Mouse (Mus musculus): Measurements from ENCODE around the gene Cd96.
"Not testable (repeated sequence)": the region's sequence is repeated elsewhere in the genome, so short reads cannot be mapped to it uniquely, and the experiment has no call there.

Gene Cd96

DNA sequence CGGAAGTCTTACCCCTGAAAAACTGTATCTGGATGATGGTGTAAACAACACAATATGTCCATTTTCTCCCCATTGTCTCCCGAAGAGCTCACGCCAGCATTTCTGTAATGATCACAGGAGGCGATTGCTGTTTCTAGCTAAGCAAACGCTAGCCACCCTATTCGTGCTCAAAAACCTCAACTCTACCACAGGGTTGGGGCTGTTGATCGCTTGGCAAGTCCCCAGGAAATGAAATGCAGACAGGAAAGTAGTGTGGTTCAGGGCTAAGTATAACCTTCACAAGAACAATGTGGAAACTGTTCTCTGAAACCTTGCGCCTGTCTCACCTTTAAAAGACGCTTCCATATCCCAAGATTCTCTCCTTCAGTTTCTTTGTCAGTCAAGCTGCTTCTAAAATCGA, at the start of gene Cd96:
Gene Cd96 (minus strand): TSS at position 232 of the 400 bp plus-strand sequence.
- DNase-seq: no peak

DNA sequence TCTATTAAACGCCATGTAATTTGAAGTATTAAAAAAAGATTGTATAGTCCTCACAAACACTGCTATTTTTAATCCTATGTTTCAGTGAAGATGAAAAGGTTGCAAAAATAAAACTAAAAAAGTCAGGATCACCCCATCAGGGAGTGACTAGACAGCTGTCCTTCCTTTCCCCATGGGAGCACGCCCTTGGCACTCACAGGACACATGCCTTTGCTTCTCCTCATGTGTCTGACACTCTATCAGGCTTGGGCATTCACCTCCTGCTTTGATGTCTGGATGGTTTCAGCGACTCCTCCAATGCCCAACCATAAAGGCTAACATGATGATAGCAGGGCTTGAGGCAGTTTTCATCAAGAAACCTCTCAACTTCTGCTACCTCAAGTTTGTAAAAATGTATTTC, 46.9 kb upstream of the Cd96 start:
- no peak for DNase-seq

DNA sequence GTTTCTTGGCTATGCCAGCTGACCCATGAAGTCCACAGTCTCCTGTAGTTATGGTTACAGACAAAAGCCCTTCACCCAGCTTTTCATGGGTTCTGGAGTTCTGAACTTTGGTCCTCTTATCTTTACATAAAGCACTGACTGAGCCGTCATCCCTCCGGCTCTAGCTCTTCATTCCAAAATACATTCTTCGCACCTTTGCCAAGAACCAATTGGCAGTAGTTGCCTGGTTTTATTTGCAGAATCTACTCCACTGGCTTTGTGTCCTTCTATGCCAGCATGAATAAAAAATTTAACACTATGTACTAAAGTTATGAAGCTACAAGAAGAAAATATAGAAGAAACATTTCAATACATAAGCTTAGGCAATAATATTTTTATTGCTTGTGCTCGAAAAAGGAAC, 45.3 kb upstream of the Cd96 start:
- DNase-seq: no peak

DNA sequence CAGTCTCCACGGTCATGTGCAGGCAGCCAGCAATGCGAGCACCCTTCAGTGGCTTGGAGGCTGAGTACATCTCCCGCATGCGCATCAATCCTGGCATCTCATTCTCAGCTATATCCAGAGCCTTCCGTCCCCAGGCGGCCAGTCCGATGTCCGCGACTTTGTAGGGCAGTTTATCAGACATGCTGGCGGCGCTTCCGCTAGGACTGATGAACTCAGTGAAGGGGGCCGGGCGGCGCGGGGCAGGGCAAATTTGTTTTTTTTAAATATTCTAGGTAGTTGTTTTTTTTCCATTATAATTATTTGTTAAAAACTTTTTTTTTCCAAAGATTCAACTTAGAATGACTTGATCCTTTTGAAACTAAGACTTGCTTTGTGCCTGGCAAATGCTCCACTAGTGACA, 34.8 kb upstream of the Cd96 start, which contains the start of gene Gm4737:
Gene Gm4737 (minus strand): TSS at position 246 of the 400 bp plus-strand sequence.
- DNase-seq: not testable (repeated sequence)

DNA sequence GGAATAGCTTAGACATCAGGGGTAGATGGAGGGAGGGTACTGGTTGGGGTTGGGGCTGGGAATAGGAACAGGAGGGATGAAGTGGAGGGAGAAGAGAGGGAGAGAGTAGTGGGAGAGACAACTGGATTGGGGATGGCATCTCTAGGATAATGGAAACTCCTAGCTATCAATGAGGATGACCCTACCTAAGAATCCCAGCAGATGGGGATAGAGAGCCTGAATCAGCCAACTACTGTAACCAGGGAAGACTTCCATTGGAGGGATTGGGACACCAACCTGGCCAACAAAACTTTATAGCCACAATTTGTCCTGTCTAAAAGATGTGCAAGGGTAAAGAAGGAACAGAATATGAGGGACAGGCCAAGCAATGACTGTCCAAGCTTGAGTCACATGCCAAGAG, 31.1 kb upstream of the Cd96 start:
- DNase-seq: no peak

DNA sequence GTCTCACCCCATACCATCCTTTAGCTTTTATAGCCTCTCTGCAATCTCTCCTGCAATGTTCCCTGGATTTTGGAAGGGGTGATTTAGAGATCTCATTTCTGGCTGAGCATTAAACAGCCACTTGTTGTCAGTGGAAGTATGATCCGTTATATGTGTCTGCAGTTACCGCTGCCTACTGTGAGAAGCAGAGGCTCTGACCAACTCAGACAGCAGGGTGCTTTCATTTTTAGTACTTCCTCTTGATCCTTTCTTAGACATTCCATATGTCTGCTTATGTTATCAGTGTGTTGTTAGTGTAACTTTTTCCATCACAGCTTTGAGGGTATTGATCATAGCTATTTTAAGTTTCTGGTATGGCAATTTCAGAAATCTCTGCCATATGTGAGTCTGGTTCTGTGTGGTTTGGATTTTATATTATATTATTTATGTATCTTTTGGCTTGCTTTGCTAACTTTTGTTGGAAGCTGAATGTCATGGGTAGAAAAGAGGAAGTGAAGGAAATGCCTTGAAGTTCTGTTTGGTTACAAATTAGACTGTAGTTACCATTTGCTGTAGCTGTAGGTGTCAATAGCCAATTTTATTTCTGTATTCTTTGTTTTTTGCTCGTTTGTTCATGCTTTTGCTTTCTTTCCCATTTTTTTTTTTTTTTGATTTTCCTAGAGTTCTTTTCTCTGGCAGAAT, 28.8 kb upstream of the Cd96 start:
- DNase-seq: no peak

DNA sequence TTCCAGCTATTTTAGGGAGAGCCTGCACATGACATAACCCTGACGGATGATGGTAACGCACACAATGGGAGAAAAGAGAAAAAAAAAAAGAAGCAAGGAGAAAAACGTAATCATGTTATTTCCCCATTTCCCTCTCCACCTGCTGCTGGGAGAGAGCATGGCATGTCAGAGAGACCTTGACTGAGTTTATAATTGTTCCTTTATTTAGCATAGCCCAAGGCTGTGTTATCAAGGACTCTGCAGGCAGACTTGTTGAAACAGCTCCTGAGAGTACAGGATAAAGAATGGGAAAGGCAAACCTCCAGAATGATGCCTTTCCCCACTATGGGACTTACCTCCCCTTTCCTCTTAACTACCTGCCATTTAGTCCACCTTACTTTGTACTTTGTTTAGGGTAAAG, 26.9 kb upstream of the Cd96 start:
- DNase-seq: no peak

DNA sequence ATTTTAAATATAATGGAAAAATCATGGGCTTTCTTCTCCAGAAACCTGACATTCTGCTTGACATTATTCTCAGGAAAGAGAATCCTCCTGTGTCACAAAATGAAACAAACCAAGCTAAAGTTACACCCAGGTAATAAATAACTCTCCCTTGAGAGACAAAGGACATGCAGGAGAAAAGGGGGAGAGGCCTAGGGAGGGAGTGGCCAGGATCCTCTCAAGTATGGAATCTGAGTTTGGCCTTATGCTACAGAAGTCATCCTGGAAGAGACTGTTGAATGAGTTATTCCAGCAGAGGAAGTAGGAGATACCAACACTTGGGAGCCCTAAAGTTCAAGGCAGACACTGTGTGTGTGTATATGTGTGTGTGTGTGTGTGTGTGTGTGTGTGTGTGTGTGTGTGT, 2.2 kb upstream of the Cd96 start:
- DNase-seq: no peak

DNA sequence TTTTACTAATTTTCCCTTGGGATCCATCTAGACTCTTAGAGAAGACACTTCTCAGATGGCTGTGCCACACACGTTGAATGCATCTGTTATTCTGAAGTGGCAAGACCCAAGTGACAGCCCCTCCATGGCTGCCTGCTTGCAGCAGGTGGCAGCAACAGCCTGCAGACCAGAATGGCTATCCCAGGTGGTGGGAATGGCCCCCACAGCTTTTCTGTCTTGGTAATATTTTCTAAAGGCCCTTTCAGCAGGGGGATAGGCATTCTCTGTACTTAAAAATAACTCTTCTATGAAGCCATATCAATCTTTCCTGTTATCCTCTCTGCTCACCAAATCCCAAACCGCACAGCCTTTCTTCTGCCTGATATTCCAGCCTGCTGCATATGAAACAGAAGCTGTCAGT, 1.4 kb upstream of the Cd96 start:
- DNase-seq: peak; percentile 13

DNA sequence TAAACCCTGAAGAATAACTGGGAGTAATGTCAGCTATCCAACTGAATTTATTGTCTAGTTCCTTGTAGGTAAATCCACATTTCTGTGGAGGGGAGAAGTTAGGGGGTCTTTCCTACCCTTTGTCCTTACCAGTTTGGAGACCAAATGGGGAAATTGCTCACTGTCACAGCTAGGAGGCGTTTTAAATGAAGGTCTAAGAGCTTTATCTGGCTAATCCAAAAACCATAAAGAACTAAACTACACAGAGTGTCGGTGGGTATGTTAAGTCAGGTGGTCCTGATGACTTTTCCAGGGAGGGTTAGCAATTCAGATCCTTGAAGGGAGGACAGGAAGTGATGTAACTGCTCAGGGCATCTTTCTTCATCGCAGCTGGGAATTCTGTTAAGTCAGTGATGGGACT, 556 bp upstream of the Cd96 start:
- no peak for DNase-seq

DNA sequence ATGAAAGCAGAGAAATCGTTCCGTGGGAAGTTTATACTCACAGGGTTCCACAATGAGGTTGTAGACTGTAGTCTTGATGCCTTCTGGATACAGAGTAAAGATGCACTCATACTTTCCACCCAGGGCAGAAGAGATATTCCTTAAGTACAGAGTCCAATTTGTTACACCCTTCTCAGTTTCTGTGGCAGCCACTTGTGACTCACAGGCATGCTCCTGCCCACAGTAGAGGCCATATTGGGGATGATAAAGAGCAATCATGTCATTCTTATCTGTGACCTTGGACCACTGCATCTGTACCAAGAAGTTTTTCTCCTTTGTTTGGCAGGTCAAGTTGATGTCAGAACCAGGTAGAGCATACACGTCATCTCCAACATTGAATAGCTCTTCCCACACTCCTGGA, 2.4 kb downstream of the Cd96 start:
- DNase-seq: no peak

DNA sequence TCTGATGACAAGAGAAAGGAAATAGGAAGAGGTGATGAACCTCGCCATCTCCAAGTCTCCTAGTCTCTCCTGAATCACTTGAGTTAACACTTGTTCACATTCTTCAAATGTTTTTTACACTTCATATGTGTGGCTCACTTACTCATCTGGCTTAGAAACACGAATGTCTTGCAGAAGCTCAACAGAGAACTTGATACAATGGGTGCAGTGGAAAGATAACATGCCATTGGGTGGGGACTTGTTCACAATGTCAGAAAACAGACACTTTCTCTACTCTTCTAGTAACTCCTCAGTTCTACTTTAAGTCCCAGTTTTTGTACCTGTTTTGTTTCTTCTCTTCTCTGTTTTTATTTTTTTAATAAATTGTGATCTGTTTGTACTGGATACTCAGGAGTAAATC, 5.3 kb downstream of the Cd96 start:
- no peak for DNase-seq

DNA sequence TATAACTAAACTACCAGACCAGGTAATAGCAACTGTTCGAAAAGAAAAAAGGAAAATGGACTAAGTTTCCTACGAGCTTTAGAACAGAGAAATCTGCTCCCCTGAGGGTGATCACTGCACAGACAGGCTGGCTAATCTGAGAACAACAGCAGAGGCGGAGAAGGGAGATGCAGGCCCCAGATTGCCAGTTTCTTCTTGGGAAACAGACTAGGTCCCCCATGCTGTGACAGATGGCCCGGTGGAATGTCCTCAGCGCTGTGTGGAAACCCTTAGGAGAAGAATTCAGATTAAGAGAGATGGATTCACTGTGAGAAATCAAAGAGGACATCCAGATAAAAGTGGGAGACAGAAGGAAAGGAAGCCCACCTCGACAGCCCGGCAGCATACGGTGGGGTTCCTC, 10.5 kb downstream of the Cd96 start:
- DNase-seq: no peak

DNA sequence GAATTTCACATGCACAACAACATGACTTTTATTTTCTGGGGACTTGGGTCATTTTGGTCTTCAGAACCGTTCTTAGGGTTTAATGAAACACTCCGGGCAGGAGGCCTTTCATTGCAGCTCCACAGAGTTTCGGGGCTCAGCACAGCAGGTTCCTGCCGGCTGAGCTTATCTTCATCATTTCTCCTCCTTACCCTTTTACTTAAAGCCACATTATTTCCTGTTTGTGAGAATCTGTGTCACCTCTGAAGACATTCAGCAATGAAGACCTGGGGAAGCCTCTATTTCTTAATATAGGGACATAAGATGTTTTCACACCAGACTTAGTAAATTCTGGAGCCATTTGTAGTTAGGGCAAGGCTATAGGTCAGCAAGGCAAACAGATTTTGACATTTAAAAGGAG, 12.6 kb downstream of the Cd96 start:
- no peak for DNase-seq

DNA sequence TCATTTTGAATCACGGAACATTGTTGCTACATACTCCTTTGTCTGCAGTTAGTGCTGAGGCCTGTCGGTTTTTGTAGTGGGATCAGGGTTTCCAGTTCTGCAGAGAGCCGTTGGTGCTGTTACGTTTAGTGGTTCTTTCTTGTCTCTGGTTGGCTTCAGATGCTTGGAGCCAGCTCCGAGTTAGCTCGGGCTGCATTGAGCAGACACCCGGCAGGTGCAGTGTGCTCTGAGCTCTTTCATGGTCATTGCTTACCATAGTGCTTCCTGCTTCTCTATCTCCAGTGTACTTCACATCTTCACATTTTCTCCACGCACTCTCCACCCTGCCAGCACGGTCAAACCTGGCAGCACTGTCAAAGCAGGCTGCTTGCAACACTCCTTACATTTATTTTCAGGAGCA, 15.6 kb downstream of the Cd96 start:
- DNase-seq: no peak

DNA sequence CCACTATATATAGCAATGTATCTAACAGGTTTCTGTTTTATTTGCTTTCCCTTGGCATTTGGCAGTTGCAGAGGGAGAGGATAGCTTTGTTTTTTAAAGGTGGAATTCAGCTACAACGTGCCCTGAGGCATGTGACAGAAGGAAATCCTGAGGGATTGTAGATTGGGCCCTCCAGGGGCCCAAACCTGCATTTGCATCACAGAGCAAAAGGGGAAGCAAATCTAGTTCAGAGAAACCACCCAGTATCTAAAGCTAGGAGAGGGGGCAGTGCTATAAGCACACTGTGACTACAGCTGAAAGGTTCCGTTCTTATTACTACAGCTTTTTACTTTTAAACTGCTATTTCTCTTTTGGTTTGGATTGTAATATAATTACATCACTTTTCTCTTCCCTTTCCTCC, 18.3 kb downstream of the Cd96 start:
- no peak for DNase-seq

DNA sequence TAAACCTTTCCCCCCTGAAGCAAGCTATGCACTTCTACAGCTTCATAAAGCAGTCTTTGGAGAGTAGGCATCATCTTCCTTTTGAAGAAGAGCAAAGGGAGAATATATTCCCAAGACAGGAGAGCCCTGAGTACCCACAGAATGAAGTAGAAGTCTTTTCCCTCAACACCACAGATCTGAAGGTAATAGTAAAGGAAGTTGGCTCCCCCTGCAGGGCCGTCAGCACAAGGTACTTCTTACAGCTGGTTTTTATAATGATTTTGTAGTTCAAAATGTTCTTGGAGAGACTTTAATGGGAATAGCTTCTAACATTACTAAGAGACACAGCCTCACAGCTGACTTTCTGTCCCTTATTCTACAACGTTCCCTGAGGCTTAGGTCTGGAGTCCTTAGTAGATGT, 19.8 kb downstream of the Cd96 start:
- no peak for DNase-seq

DNA sequence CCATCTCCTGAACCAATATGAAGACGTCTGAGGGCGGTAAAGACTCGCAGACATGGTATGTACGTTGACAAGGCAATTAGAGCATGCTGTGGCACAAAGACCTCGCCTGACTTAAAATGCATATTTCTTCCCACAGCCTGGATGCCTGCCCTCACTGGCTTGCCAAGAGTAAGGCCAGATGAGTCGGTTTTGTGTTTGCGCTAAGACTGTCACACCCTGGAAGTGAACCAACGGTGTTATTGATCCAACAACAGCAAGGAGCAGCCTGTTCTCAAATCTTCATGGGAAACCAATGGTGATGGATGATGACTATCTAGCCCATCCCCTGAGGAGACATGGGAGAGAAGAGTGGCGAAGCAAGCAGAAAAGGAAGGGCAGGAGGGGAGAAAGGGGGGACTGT, 22.6 kb downstream of the Cd96 start:
- DNase-seq: no peak

DNA sequence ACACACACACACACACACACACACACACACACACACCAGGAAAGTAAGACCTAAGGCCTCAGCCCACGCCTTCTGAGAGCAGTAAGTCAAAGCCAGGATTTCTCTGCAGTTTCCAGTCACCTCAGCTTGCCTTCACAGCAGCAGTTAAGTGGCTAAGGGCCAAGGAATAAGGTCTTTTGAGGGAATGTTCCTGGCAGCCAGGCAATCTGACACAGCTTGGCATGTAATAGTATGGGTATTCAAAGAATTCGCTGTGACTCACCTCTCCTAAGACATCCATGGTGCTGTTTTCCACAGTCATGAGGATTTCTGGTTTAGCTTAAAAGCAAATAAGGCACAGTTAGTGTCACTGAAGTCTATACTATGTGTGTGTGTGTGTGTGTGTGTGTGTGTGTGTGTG, 25.6 kb downstream of the Cd96 start:
- no peak for DNase-seq

DNA sequence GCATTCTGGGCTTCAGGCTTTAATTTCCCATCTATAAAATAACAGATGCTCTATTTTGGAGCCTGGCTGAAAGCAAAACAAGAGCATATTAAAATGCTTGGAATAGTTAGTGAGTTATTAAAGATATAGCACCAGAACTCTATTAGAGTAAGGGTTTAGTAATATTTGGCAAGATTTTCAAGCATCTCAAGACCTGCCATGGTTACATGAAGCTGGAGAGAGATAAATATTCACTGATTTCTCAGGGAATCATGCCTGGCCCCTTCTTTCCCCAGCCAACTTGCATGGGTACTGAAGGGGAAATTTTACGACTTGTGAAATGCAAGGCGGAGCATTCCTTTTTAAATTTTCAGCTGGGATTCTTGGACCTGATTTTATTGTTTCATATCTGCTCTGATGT, 27.1 kb downstream of the Cd96 start:
- no peak for DNase-seq

DNA sequence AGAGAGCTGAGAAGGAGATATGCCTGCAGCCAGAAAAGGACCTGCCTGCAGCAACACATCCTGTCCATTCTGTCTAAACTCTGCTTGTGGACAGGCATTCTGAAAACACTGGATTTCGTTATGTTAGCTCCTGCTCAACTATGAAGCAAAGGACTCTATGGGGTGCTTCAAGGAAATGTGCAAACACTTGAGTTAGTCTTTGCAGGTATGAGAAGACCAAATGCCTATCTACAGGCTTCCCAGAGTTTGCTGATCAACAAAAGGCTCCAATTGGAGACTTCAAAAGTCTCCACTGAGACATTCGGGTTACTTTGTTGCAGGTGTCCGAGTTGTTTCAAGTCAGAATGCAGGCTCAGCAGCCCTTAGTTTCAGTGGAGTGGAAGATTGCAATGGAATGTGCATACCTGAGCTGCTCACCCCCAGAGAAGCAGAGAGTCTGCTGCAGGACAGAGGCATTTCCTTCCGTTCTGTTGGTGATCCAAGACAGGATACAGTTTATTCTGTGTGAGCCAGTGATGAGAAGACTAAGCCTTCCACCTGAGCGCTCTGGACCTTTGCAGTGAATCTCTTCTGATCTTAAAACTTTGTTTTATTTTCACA, 33.1 kb downstream of the Cd96 start:
- no peak for DNase-seq

DNA sequence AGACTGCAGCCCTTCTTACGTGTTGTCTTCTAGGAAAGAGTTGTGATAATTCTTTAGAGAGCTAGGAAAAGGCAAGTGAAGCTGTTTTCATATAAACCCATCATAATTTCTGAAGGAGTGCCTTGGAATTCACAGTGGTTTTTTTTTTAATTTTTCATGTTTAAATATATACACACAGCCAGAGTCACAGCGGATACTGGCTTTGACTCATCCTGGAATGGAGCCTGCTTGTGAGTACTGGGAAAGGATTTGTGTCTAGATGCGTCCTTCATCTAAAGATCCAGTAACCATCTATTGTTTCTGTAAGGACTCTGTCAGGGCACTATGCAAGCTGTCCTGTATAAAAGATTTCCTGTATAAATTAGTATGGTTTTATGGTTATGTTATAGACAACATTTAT, 52.1 kb downstream of the Cd96 start:
- no peak for DNase-seq

DNA sequence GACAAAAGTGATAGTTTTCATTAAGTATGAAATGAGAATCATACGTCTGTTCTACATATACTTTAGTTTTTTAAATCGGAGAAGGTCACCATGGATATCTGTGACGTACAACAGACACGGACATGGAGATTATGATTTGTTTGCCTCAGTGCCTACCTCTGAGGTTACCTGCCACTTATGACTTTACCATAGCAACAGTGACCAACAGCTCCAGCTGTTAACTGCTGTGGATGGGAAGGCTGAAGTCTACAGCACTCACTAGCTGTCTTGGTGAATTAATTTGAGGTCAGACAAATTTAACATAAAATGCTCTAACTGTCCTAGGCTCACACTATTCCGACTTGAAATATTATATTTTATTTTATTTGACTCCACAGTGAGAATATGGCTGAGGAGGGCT, 56.8 kb downstream of the Cd96 start:
- no peak for DNase-seq

DNA sequence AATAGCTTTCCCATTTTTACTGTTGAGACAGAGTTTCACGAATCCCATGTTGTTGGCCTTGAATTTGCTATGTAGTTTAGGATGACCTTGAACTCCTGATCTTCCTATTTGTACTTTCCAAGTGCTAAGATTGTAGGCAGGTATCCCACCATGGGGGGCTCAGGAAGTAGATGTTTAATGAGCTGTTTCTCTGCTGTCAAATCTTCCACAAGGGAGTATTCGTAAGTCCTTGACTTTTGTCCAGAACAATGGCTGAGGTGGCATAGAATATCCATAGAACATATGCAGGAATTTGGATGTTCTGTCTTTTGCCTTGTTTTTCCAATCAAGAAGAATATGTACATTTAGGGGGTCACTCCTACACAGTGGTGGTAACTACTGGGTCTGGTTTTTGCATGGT, 73.1 kb downstream of the Cd96 start:
- DNase-seq: no peak

DNA sequence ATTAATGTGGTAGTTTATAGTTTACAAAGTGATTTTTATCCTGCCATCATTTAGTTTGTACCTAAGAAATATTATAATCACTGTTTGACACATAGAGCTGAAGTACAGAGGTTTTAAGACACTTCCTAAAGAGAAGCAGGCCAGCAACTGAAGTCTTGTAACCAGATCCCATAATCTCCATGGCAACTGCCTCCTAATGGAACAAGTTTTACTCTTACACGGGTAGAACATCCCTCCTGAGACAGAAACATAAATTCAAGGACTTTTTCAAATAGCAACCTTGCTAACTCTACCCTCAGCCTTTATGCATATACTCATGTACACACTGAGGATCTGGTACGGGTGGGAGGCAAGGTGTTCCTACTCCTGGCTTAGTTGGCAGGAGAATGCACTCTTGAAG, 83.8 kb downstream of the Cd96 start:
- DNase-seq: no peak

All from liver (tissue).